Mouse (Mus musculus): ENCODE results near the gene Map2k2. TPM values are rescaled to one million over a fixed set of nuclear protein-coding genes. Genes with fewer than 3 reads are reported as not detected.
"Not testable (repeated sequence)": the region's sequence is repeated elsewhere in the genome, so short reads cannot be mapped to it uniquely, and the experiment has no call there.

Map2k2 gene
- 130 and 153 TPM in 2 replicates for polyA plus RNA-seq (2015; fragmentation: Nextera tagmentation; extraction: Ambion mirVana)

DNA sequence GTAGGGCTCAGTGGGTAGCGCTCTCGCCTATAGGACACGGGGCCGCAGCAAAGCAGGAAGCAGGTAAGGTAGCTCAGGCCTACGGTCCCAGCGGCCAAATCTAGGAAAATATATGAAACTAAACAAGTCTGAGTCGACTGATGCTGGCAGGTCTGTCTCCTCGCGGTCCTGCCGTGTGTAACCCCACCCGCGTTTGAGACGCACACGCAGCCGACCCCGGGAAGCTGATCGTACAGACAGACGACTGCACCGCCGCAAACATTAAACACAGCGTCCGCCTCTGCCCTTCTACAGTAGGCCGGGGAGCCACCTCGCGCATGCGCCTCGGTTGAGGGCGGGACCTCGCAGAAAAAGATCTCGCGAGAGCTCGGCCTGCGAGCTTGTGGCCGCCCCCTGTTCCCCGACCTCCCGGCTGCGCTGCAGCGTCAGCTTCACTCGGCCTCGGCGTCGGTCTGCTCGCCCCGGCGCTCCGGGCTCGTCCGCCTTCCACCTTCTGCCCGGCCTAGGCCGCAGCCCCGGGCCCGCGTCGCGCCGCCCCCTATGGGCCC, at the start of gene Map2k2:
Map2k2 (plus strand) TSS at position 351 of the 548 bp plus-strand sequence.
- peak within 1 kb of the TSS; percentile 87 for H3K4me3 ChIP-seq
- peak within 1 kb of the TSS; percentile 88 for H3K4me2 ChIP-seq
- peak; percentile 93 for ATAC-seq (replicated peaks; ENCODE audit: insufficient number of reproducible peaks, insufficient read depth, low FRiP score, low read depth)
- H3K27me3 ChIP-seq: no peaks in the 10 kb centered on the region
- H3K9me3 ChIP-seq (replicated peaks): no peaks in the 10 kb centered on the region
- under 1% methylated on average over 56 of the region's 56 CpGs for WGBS
- H3K9ac ChIP-seq: peak within 1 kb of the TSS; percentile 98
- peaks cover 25% of the 10 kb centered on the region for H3K4me1 ChIP-seq (replicated peaks)
- H3K27ac ChIP-seq: peak within 1 kb of the TSS; percentile 99
- peaks cover 24% of the 10 kb centered on the region for H3K36me3 ChIP-seq

DNA sequence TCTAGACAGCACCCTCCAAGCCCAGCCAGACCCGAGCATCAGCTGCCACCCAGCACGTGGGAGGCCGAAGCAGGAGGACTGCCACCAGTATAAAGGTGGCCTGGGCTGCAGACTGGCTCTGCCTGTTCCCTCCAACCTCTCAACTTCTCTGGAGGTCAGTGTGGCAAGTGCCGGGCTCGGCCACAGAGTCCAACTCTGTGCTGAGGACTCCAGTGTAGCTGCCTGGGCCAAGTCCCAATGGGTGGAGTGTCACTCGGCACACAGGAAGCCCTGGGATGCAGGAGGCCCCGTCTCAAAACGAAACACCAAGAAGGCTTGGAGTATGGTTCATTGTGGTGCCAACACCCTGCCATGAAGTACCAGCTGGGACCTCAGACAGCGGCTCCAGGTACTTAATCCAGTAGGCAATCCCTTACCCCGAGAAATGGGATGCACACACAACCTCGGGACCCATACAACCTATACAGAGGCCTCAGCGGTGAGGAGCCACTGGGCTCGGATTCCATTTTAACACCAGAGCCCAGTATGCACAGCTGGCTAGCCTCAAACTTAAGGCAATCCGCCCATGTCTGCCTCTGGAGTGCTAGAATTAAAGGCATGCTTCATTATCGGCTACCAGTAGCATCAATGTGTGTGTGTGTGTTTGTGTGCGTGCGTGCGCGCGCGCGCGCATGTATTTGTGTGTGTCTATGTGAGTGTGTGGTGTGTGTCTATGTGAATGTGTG, 48.1 kb upstream of the Map2k2 start:
- H3K4me2 ChIP-seq: no peak overlapping the region
- no peak overlapping the region for H3K27ac ChIP-seq
- H3K9ac ChIP-seq: no peak overlapping the region
- H3K4me1 ChIP-seq (replicated peaks): peaks cover 27% of the 10 kb centered on the region
- H3K36me3 ChIP-seq: no peaks in the 10 kb centered on the region; the same call in 1 of the 2 replicates
- no peaks in the 10 kb centered on the region for H3K9me3 ChIP-seq (replicated peaks)
- WGBS: 86% methylated on average over 23 of the region's 23 CpGs
- ATAC-seq (replicated peaks; ENCODE audit: insufficient number of reproducible peaks, insufficient read depth, low FRiP score, low read depth): no peak
- H3K27me3 ChIP-seq: no peaks in the 10 kb centered on the region
- no peak overlapping the region for H3K4me3 ChIP-seq

DNA sequence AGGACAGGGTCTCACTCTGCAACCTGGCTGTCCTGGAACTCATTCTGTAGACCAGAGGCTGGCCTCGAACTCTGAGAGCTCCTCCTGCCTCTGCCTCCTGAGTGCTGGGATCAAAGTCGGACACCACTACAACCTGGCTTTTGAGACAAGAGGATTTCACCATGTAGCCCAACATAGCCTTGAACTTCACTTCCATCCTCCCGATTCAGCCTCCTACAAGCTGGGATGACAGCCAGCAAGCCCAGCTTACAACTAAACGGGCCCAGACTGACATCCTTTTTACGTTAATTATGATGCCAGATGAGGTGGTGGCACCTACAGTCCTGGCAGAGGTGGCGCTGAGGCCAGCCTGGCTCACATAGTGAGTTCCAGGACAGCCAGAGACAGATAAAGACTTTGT, 46.8 kb upstream of the Map2k2 start:
- Histone ChIP-seq H3K4me1 (replicated peaks) (peaks cover 27% of the 10 kb centered on the region), H3K27me3 (no peaks in the 10 kb centered on the region), H3K9ac (no peak overlapping the region), H3K9me3 (replicated peaks) (no peaks in the 10 kb centered on the region), H3K4me3 (peak overlapping the region; percentile 70), H3K4me2 (peak overlapping the region; percentile 78), H3K27ac (no peak overlapping the region), H3K36me3 (no peaks in the 10 kb centered on the region)
- ATAC-seq (replicated peaks; ENCODE audit: insufficient number of reproducible peaks, insufficient read depth, low FRiP score, low read depth): no peak
- 83% methylated on average over 6 of the region's 6 CpGs for WGBS

DNA sequence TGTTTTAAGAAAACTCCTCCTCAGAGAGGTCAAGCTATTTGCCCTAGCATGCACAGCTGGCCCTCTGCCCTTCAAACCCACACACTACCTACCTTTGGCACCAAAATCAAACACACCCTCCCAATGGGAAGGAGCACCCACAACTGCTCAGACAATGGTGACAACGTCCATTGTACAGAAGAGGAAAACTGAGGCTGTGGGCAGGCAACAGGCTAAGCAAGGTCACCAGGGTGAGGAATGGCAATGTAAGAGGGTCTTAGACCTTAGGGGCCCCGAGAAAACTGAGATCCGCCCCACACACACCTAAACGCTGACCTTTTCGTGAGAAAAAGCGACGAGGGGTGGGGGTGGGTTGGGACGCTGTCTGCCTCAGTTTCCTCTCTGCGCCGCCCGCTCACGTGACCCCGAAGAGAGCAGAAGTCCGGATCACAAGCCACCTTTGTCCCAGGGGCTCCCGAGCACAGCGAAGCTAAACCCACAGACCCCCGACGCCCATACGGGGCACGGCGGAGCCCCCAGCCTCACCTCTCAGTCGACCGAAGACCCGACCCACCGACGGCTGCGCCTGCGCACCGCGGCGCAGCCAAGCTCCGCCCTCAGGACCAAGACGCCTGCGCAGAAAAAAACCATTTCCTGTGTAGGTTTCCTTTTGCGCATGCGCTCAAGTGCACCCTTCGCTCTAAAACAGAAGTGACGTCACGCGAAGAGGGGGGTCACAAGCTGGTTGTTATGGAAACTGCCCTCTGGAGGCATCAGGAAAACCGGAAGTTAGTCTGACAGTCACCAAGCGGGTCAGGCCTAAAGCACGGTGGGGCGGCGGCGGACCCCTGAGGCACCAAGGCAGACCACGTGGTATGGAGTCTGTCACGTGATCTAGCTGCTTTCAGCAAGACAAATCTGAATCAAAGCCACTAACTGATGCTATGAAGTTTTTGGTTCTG, 45.8 kb upstream of the Map2k2 start, which contains the start of gene Sgta:
Sgta (minus strand) TSS at position 579 of the 941 bp plus-strand sequence.
- Histone ChIP-seq H3K4me2 (peak within 1 kb of the TSS; percentile 78), H3K27me3 (no peaks in the 10 kb centered on the region), H3K4me1 (replicated peaks) (peaks cover 27% of the 10 kb centered on the region), H3K27ac (peak within 1 kb of the TSS; percentile 43), H3K9me3 (replicated peaks) (no peaks in the 10 kb centered on the region), H3K4me3 (peak within 1 kb of the TSS; percentile 70), H3K36me3 (no peaks in the 10 kb centered on the region), H3K9ac (peak within 1 kb of the TSS; percentile 83)
- peak; percentile 94 for ATAC-seq (replicated peaks; ENCODE audit: insufficient number of reproducible peaks, insufficient read depth, low FRiP score, low read depth)
- under 1% methylated on average over 48 of the region's 48 CpGs for WGBS

DNA sequence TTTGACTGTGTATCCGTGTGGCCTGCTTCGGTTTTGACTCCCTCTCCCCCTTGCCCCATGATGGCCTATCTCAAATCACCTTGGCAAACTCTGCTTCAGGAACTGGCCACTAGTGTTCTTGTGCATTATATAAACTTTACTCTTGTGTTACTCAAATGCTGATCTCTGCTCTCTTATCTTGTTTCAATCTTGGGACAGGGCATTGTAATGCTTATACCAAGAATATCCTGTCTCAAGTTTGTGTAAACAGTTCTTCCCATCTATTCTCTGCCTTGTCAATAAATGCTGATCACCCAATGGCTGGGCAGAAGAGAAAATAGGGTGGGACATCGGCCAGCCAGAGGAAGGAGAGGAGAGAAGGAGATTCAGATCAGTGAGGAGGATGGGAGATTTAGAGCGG, 43.0 kb upstream of the Map2k2 start:
- ATAC-seq (replicated peaks; ENCODE audit: insufficient number of reproducible peaks, insufficient read depth, low FRiP score, low read depth): no peak
- no peak overlapping the region for H3K4me3 ChIP-seq
- peaks cover 18% of the 10 kb centered on the region for H3K4me1 ChIP-seq (replicated peaks)
- H3K9me3 ChIP-seq (replicated peaks): no peaks in the 10 kb centered on the region
- WGBS: 64% methylated on average over 4 of the region's 4 CpGs
- H3K9ac ChIP-seq: no peak overlapping the region
- no peaks in the 10 kb centered on the region for H3K36me3 ChIP-seq
- no peaks in the 10 kb centered on the region for H3K27me3 ChIP-seq
- H3K27ac ChIP-seq: no peak overlapping the region
- no peak overlapping the region for H3K4me2 ChIP-seq

DNA sequence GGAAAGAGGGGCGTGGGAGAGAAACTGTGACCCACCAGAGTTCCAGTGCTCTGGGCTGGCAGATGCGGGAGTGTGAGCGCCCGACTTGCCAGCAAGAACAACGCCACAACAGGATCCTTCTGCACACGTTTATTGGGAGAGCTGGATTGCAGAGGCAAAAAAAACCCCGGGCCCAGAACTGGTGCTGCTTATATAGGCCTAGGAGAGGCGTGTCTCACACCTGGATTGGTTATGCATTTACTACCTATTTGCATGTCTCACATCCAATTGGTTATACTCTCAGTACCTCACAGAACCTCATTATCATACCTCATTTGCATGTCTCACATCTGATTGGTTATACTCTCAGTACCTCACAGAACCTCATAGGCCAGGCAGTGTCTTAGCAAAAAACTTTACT, 41.2 kb upstream of the Map2k2 start:
- H3K4me2 ChIP-seq; H3K9ac ChIP-seq; H3K27me3 ChIP-seq; H3K27ac ChIP-seq; H3K9me3 ChIP-seq (replicated peaks); H3K4me3 ChIP-seq; H3K4me1 ChIP-seq (replicated peaks); ATAC-seq (replicated peaks; ENCODE audit: insufficient number of reproducible peaks, insufficient read depth, low FRiP score, low read depth); H3K36me3 ChIP-seq: not testable (repeated sequence)
- WGBS: 85% methylated on average over 8 of the region's 8 CpGs

DNA sequence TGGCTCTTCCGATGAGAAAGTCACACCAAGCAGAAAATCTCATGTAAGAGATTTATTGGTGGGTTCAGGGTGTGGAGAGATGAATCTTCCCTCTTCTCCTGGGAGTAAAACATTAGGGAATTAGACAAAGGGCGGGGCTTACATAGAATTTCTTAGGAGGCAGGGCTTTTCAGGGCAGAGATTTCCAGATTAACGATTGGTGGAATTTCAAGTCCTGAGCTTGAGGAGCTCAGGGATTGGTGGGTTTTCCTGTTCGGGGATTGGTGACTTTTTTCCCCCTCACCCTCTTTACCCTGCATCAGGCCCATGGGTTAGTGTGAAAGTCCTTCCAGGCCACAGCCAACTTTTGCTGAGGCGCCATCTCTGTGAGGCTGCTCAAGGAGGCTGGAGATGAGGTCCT, 37.0 kb upstream of the Map2k2 start:
- Histone ChIP-seq H3K4me1 (replicated peaks) (peaks cover 10% of the 10 kb centered on the region), H3K9ac (no peak overlapping the region), H3K27me3 (no peaks in the 10 kb centered on the region), H3K9me3 (replicated peaks) (no peaks in the 10 kb centered on the region), H3K27ac (no peak overlapping the region), H3K4me2 (no peak overlapping the region), H3K4me3 (no peak overlapping the region), H3K36me3 (peaks cover 6% of the 10 kb centered on the region; the same call in 1 of the 2 replicates)
- 58% methylated on average over 5 of the region's 5 CpGs for WGBS
- ATAC-seq (replicated peaks; ENCODE audit: insufficient number of reproducible peaks, insufficient read depth, low FRiP score, low read depth): no peak

DNA sequence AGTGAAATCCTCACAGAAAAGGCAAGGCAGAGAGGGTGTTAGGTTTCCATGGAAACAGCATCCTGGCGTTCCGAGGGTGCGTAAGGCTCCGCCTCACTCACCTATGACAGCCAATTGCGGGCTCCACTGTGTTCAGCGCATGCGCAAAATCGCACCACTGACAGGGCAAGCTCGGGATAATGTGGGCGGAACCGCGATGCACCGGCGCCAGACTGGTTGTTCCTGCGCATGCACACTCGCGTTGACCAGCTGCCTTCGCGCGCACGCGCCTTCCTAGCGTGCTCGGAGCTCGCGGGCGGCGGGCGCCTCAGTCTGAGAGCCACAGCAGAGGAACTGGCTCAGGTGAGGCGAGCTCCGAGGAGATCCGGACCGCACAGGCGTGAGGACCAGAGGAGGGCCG, 35.9 kb upstream of the Map2k2 start, which contains the start of gene Thop1:
Thop1 (plus strand) TSS at position 200 of the 400 bp plus-strand sequence.
- Histone ChIP-seq H3K27me3 (no peaks in the 10 kb centered on the region), H3K27ac (peak within 1 kb of the TSS; percentile 43), H3K4me2 (peak within 1 kb of the TSS; percentile 88), H3K36me3 (peaks cover 6% of the 10 kb centered on the region; the same call in 1 of the 2 replicates), H3K4me3 (peak within 1 kb of the TSS; percentile 73), H3K9ac (peak within 1 kb of the TSS; percentile 83), H3K4me1 (replicated peaks) (peaks cover 10% of the 10 kb centered on the region), H3K9me3 (replicated peaks) (no peaks in the 10 kb centered on the region)
- ATAC-seq (replicated peaks; ENCODE audit: insufficient number of reproducible peaks, insufficient read depth, low FRiP score, low read depth): peak; percentile 93
- under 1% methylated on average over 35 of the region's 35 CpGs for WGBS

DNA sequence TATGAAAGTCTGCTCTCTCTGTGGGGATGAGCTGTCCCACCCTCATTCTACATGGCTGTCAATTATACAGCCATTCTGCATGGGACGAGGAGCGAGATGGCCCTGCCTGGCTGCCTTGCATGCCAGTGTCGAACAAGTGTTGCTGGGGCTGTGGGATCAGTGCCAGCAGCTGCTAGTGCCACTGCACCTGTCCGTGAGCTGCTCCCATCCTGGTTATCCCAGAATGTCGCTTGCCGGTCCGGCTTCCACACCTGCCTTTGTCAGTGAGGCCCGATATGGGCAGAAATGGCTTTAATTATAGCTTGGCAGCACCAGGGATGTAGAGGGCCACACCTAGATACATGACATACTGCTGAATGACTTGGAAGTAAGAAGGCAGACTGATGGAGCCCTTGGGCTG, 33.4 kb upstream of the Map2k2 start:
- Histone ChIP-seq H3K27me3 (no peaks in the 10 kb centered on the region), H3K4me3 (no peak overlapping the region), H3K9me3 (replicated peaks) (no peaks in the 10 kb centered on the region), H3K4me1 (replicated peaks) (peaks cover 10% of the 10 kb centered on the region), H3K9ac (no peak overlapping the region), H3K27ac (no peak overlapping the region), H3K36me3 (peaks cover 12% of the 10 kb centered on the region; the same call in 1 of the 2 replicates), H3K4me2 (no peak overlapping the region)
- no peak for ATAC-seq (replicated peaks; ENCODE audit: insufficient number of reproducible peaks, insufficient read depth, low FRiP score, low read depth)
- 88% methylated on average over 8 of the region's 8 CpGs for WGBS

DNA sequence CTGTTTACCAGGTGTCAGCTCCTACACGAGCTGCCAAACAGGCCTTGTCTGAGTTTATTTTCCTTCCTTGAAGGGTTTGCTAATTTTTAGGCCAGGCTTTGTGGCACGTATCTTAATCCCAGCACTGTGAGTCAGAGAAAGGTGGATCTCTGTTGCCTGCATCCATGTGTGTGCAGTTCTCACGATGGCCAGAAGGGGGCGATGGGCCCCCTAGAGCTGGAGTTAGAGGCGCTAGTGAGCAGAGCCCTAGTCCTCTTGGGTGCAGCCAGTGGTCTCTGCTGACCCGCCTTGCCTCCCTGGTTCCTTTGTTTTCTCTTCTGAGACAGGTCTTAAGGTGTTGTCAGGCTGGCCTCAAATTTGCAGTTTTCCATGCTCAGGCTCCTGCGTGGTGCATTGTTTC, 32.3 kb upstream of the Map2k2 start:
- Histone ChIP-seq H3K27ac (no peak overlapping the region), H3K4me2 (no peak overlapping the region), H3K9me3 (replicated peaks) (no peaks in the 10 kb centered on the region), H3K27me3 (no peaks in the 10 kb centered on the region), H3K4me1 (replicated peaks) (peaks cover 10% of the 10 kb centered on the region), H3K9ac (no peak overlapping the region), H3K36me3 (peaks cover 23% of the 10 kb centered on the region; the same call in 1 of the 2 replicates), H3K4me3 (no peak overlapping the region)
- WGBS: 61% methylated on average over 7 of the region's 7 CpGs
- no peak for ATAC-seq (replicated peaks; ENCODE audit: insufficient number of reproducible peaks, insufficient read depth, low FRiP score, low read depth)

DNA sequence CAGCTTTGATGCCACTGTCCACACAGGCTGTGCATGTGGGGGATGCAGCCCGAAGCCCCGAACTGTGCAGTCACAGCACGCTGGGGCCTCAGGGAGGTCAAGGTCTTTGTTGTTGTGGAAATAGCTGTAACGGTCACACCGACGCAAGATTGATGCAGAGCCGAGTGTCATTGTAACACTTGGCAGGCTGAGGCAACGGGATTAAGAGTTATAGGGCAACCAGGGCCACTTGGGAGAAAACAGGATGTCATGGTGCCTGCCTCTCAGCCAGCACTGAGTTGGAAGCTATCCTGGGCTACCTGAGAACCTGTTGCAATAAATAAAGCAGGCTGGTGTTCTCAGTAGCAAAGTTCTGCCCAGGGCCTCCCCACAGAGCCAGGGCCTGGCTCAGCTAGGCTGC, 30.0 kb upstream of the Map2k2 start:
- no peak overlapping the region for H3K27ac ChIP-seq
- no peaks in the 10 kb centered on the region for H3K9me3 ChIP-seq (replicated peaks)
- 82% methylated on average over 8 of the region's 8 CpGs for WGBS
- no peak overlapping the region for H3K9ac ChIP-seq
- H3K4me2 ChIP-seq: no peak overlapping the region
- H3K4me1 ChIP-seq (replicated peaks): peaks cover 5% of the 10 kb centered on the region
- H3K36me3 ChIP-seq: peaks cover 41% of the 10 kb centered on the region; the same call in 1 of the 2 replicates
- no peak overlapping the region for H3K4me3 ChIP-seq
- no peaks in the 10 kb centered on the region for H3K27me3 ChIP-seq
- ATAC-seq (replicated peaks; ENCODE audit: insufficient number of reproducible peaks, insufficient read depth, low FRiP score, low read depth): no peak
